Mouse (Mus musculus) liver, postnatal 0 days (tissue): Measurements from ENCODE around the gene Cstad. TPM values are rescaled to one million over a fixed set of nuclear protein-coding genes. Genes with fewer than 3 reads are reported as not detected.
A peak's percentile ranks its signal among the peaks of the same experiment; 100 is the strongest.

Experiments
- ATAC-seq: fragments of 200-750 bp; cut with Nextera tagmentation; 2 replicates; pipeline ENCODE4 v1.8.0; 2017; ENCODE audit warnings: mild to moderate bottlenecking, moderate library complexity
- DNase-seq: peaks from one replicate; pipeline ENCODE4 v3.0.0-alpha.2; 2016
- H3K27ac ChIP-seq: fragments of 300-500 bp; sonication (generic); 2 replicates; pipeline ENCODE4 v1.5.1; 2014; ENCODE audit warnings: antibody characterized with exemption, moderate library complexity, mild to moderate bottlenecking, low read depth
- H3K27me3 ChIP-seq: fragments of 300-500 bp; sonication (generic); 2 replicates; pipeline ENCODE4 v1.6.1; 2014; ENCODE audit warnings: low read length, control low read depth, mixed read lengths; ENCODE audit not compliant: insufficient read depth
- H3K36me3 ChIP-seq: fragments of 300-500 bp; sonication (generic); replicated peaks from 2 replicates; pipeline ENCODE4 v1.6.1; 2014; ENCODE audit warnings: mild to moderate bottlenecking, control low read depth, low read length, moderate library complexity, mixed read lengths; ENCODE audit not compliant: insufficient read depth
- H3K4me1 ChIP-seq: fragments of 300-500 bp; sonication (generic); 2 replicates; pipeline ENCODE4 v1.6.1; 2014; ENCODE audit warnings: antibody characterized with exemption, mild to moderate bottlenecking, control low read depth; ENCODE audit not compliant: insufficient read depth
- H3K4me2 ChIP-seq: fragments of 300-500 bp; sonication (generic); 2 replicates; pipeline ENCODE4 v1.6.1; 2014; ENCODE audit warnings: low read depth, mild to moderate bottlenecking, low read length, moderate library complexity, mixed read lengths
- H3K4me3 ChIP-seq: fragments of 300-500 bp; sonication (generic); 2 replicates; pipeline ENCODE4 v1.5.1; 2014; ENCODE audit warnings: low read depth, low read length
- H3K9ac ChIP-seq: fragments of 300-500 bp; sonication (generic); replicated peaks from 2 replicates; pipeline ENCODE4 v1.6.1; 2014; ENCODE audit warnings: mild to moderate bottlenecking, moderate library complexity
- H3K9me3 ChIP-seq: fragments of 300-500 bp; sonication (generic); 2 replicates; pipeline ENCODE4 v1.6.1; 2016; ENCODE audit warnings: mild to moderate bottlenecking, control low read depth, low read length, mixed read lengths
- CTCF ChIP-seq: sonication (generic); IDR thresholded peaks from 2 replicates; pipeline ENCODE4 v1.5.1; 2016; ENCODE audit warnings: antibody characterized with exemption, low read depth
- EP300 ChIP-seq: IDR thresholded peaks from 2 replicates; pipeline ENCODE4 v1.6.1; 2016; ENCODE audit warnings: antibody characterized with exemption, low read depth, mild to moderate bottlenecking
- WGBS: fragments of 180-500 bp; shearing (Covaris S2); extraction: QIAGEN DNeasy Blood & Tissue Kit; methylation state at CpG from one replicate; pipeline ENCODE4 v1.1.7; 2014; ENCODE audit not compliant: insufficient replicate concordance; 5-methylcytosine and 5-hydroxymethylcytosine counted together
- polyA plus RNA-seq: library from polyadenylated mRNA; unstranded; fragments of >200 nt; fragmentation: Nextera tagmentation; extraction: Ambion mirVana; gene quantifications from 2 replicates; pipeline ENCODE4 v1.2.1, GENCODE M21; 2015

Cstad gene
- polyA plus RNA-seq, 1 experiment from 2014 or later: 0.22 TPM

DNA sequence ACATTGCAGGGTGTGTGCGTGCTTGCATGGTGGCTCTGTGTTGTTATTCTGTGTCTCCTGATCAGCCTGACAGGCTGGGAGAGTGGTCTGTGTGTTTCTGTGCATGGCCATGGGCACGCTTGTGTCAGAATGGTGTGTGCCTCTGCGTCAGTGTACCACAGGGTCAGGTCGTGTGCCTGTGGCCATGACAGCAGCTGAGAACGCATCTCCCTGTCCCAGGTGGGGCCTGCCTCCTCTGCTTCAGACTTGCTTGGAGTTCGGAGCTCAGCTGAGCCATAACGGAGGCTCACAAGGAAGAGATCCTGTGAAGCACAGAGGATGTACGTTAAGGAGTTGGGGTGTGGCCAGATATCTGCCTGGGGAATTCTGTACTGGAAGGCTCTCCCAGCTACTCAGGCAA is 13.1 kb downstream of the Cstad start:
- H3K36me3 ChIP-seq: no peaks in the 10 kb centered on the region
- no peak overlapping the region for H3K4me3 ChIP-seq
- H3K9me3 ChIP-seq: no peaks in the 10 kb centered on the region
- no peak overlapping the region for H3K9ac ChIP-seq
- ATAC-seq (no peak), DNase-seq (no peak)
- 66% methylated on average over 8 of the region's 8 CpGs for WGBS
- peaks cover 10% of the 10 kb centered on the region; the same call in 1 of the 2 replicates for H3K27me3 ChIP-seq
- no peak overlapping the region for H3K27ac ChIP-seq
- peaks cover 15% of the 10 kb centered on the region for H3K4me1 ChIP-seq
- no peak for TF ChIP-seq EP300
- TF ChIP-seq CTCF: no peak
- no peak overlapping the region for H3K4me2 ChIP-seq

DNA sequence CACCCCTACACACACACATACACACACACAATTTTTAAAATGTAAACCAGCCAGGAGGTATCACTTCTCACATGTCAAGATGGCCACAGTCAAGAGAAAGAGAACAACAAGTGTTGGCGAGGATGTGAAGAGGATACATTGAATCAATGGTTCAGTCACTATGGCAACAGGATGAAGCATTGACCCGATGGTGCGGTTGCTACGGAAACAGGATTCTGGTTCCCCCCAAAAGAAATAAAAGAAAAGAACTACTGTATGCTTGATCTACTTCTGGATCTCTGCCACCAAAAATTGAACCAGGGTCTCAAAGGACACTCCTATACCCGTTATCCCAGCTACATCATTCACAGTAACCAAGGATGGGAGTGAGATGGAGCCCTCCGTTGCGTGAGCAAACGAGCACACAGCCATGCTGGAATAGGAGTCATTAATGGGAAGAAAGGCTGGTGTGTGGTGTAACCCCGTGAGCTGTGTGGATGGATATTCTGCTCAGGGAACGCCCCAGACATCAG is 13.9 kb downstream of the Cstad start:
- Histone ChIP-seq H3K27me3 (peaks cover 10% of the 10 kb centered on the region; the same call in 1 of the 2 replicates), H3K36me3 (no peaks in the 10 kb centered on the region), H3K9me3 (no peaks in the 10 kb centered on the region), H3K4me3 (no peak overlapping the region), H3K27ac (no peak overlapping the region), H3K9ac (no peak overlapping the region), H3K4me1 (peaks cover 15% of the 10 kb centered on the region), H3K4me2 (no peak overlapping the region)
- TF ChIP-seq EP300: no peak
- TF ChIP-seq CTCF: no peak
- 80% methylated on average over 10 of the region's 10 CpGs for WGBS
- ATAC-seq: no peak
- DNase-seq: no peak

DNA sequence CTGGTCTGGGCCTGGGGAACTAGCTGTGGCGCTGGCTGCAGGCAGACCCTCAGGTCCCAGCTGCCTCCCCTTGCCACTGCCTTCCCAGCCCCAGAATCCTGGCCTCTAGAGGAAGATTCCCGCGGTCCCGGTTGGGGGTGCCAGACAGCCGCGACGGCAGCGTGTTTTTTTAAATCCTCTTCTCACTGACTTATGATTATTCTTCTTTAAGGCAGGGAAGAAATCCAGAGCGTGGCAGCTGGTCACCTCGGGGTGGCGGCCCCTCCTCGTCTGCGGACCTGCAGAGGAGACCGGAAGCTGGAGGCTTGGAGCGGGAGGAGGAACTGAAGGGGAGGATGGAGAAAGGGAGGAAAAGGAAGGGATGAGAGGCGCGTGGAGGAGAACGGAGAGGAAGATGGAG is 18.7 kb downstream of the Cstad start:
- Histone ChIP-seq H3K27me3 (no peaks in the 10 kb centered on the region), H3K27ac (no peak overlapping the region)
- no peak for ATAC-seq

GRCm38 (mm10) chr2:30614151-30614923 is 19.5 kb downstream of the Cstad start:
- 69% methylated on average over 9 of the region's 9 CpGs for WGBS
- Histone ChIP-seq H3K9me3 (no peaks in the 10 kb centered on the region), H3K4me2 (no peak overlapping the region), H3K4me3 (no peak overlapping the region), H3K27me3 (no peaks in the 10 kb centered on the region), H3K4me1 (peaks cover 10% of the 10 kb centered on the region), H3K9ac (no peak overlapping the region), H3K27ac (no peak overlapping the region), H3K36me3 (no peaks in the 10 kb centered on the region)
- ATAC-seq (no peak), DNase-seq (no peak)
- TF ChIP-seq EP300 (no peak), CTCF (no peak)

More for the DNA sequence above, 18.7 kb downstream of the Cstad start:
- H3K4me3 ChIP-seq: no peak overlapping the region
- no peak for TF ChIP-seq EP300
- peak; percentile 48 for TF ChIP-seq CTCF
- peaks cover 3% of the 10 kb centered on the region; the same call in 1 of the 2 replicates for H3K4me1 ChIP-seq
- 14% methylated on average over 18 of the region's 18 CpGs for WGBS
- H3K4me2 ChIP-seq: no peak overlapping the region
- 0 out of 2 replicates have a peak overlapping the region, but pooled peaks have one; percentile 2 for H3K9ac ChIP-seq
- no peaks in the 10 kb centered on the region for H3K9me3 ChIP-seq
- no peaks in the 10 kb centered on the region for H3K36me3 ChIP-seq
- DNase-seq: peak; percentile 25

DNA sequence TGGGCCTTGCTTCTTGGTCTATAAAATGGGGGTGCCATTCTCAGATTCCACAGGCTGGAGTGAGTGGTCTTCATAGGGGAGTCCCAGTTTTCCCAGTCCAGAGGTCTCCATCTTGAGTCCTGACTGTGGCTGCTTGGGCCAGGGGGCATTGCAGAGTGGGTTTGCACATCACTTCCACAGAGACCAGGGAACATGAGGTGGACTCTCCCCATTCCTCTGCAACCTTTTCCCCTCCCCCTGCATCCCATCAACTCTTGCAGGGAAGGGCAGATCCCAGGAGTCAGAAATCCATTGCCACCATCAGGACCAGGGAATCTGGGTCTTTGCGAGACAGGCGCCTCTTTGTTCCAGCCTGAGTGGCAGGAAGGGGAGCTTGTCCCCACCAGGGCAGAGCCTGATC is 21.0 kb downstream of the Cstad start:
- Histone ChIP-seq H3K9me3 (no peaks in the 10 kb centered on the region), H3K4me3 (no peak overlapping the region), H3K4me1 (peaks cover 10% of the 10 kb centered on the region), H3K27ac (no peak overlapping the region), H3K4me2 (no peak overlapping the region), H3K36me3 (no peaks in the 10 kb centered on the region), H3K27me3 (no peaks in the 10 kb centered on the region), H3K9ac (no peak overlapping the region)
- no peak for TF ChIP-seq CTCF
- TF ChIP-seq EP300: no peak
- no peak for DNase-seq
- ATAC-seq: no peak
- 88% methylated on average over 2 of the region's 2 CpGs for WGBS

GRCm38 (mm10) chr2:30616464-30616863 is 21.6 kb downstream of the Cstad start:
- no peak for TF ChIP-seq EP300
- TF ChIP-seq CTCF: no peak
- no peaks in the 10 kb centered on the region for H3K36me3 ChIP-seq
- no peak overlapping the region for H3K9ac ChIP-seq
- WGBS: 78% methylated on average over 6 of the region's 6 CpGs
- H3K9me3 ChIP-seq: no peaks in the 10 kb centered on the region
- H3K4me1 ChIP-seq: peaks cover 10% of the 10 kb centered on the region
- DNase-seq (no peak), ATAC-seq (no peak)
- no peak overlapping the region for H3K4me3 ChIP-seq
- no peaks in the 10 kb centered on the region for H3K27me3 ChIP-seq
- no peak overlapping the region for H3K27ac ChIP-seq
- H3K4me2 ChIP-seq: no peak overlapping the region
